Mouse (Mus musculus): ENCODE results near the gene Dock1.

- TF ChIP-seq POLR2A (IDR thresholded peaks at IDR 0.05; ENCODE audit: extremely low read depth, insufficient read depth, low read length): no peak
- TF ChIP-seq CTCF (IDR thresholded peaks at IDR 0.05; ENCODE audit: extremely low read depth, insufficient read depth, low read length): no peak
These were observed 19.7 kb downstream of the Dock1 start for GRCm38 (mm10) chr7:134690118-134690517.
